Mouse (Mus musculus) urinary bladder, adult 18-20 months (tissue): ENCODE results near the gene Tac1.
"Not testable (repeated sequence)": the region's sequence is repeated elsewhere in the genome, so short reads cannot be mapped to it uniquely, and the experiment has no call there.

ENCODE experiments used
- DNase-seq, 2 experiments: peaks; one replicate each; pipeline ENCODE4 v3.0.0; 2022; ENCODE audit warnings: low spot score in 2 of 2, mixed read lengths in 2 of 2

Gene Tac1

DNA sequence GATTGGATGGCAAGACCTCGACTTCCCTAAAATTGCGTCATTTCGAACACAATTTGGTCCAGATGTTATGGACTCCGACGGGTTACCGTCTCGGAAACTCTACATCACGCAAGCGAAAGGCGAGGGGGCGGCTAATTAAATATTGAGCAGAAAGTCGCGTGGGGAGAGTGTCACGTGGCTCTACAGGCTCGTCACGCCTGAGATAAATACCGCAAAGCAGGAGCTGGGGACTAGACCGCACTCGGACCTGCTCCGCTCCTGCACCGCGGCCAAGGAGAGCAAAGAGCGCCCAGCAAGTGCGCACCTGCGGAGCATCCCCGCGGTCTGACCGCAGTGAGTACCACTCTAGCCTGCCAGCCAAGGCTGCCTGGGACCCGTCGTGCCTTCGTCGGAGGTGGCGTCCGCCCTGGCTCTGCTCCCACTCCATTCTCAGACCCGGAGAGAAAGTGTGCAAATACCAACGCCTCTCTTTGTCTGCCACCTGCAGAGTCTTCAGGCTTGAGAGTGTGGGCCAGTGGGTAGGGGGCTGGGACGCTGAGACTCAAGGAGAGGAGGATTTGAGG is at the start of gene Tac1:
TSS of gene Tac1 (plus strand) at position 51 of the 563 bp plus-strand sequence.
- no peak for DNase-seq

DNA sequence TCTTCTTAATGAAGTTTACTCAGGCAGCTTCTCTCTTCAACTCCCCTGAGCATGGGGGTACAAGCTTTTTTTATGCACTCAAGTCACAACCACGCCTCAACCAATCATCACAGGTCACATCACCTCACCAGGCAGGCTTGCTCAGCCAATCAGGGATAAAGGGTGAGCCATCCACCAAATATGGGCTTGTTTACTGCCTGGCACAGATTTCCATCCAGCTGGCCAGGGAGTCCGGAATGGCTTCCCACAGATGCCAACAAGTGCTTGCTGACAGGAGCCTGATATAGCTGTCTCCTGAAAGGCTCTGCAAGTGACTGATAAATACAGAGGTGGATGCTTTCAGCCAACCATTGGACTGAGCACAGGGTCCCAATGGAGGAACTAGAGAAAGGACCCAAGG is 11.2 kb upstream of the Tac1 start:
- DNase-seq = not testable (repeated sequence)

DNA sequence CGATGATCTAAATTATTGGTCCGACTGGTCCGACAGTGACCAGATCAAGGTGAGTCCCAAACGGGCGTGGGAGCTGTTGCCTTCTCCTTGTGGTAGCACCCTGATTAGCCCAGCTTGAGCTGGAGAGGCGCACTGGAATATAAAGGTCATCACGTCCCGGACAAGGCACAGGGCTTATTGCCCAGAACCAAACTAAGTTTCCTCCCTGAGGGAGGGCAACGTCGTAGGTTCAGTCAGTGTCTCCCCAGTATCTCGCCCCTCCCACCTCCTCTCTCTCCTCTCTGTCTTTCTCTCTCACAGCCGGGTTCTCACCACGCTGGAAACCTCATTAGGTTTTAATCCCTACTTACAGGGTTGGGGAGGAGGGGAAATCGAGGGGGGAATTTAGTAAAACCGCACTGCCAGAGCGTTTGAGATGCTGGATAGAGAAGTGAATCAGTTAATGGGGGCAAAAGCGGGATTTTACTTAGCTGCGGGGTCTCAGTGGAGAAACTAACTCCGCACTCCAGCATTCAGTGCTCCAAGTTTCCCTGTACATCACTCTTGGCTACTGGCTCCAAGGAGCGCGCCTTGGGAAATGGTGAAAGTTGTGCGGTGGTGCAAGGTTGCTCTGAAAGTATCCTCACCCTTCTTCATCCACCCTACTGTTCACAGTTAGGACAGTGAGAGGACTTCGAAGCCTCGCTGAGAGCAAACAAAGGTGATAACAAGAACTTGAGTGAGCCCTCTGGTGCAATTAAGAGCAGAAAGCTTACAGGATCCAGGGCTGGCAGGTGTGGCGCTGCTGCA is 1.2 kb downstream of the Tac1 start:
- no peak for DNase-seq

DNA sequence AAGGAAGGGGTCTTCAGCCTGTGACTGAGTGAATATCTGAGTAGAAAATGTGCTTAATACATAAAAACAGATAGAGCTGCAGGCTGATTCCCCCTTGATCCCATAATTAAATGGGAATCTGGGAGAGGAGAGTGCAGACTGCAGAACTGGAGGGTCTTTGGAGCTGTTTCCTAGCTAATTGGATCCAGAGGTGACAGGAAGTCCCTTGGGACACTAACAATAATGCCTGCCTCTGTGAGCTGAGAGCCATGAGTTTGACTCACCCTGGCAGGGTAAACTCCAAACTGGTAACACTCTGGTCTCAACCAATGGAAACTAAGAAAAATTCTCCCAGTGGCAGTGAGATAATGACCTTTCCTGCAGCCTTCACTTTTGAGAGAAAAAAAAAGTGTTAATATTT is 3.5 kb downstream of the Tac1 start:
- DNase-seq = no peak

DNA sequence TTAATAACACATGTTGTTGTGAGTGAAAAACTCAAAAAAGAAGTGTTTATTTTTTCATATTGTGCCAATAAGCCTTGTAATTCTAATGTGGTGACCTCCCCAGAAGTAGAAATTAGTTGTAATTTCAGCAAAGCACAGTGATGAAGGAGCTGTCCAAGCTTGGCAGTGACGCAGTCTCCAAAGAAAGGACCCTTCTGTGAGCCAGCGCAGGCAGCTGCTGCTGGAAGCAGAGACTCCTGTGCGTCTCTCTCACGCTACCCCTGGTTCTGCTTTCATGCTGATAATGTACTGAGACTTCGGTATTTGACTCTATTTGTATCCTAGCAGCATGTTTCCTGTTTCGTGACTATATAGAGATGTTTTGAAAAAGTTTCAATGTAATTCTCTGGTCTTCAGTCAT is 7.8 kb downstream of the Tac1 start:
- no peak for DNase-seq

DNA sequence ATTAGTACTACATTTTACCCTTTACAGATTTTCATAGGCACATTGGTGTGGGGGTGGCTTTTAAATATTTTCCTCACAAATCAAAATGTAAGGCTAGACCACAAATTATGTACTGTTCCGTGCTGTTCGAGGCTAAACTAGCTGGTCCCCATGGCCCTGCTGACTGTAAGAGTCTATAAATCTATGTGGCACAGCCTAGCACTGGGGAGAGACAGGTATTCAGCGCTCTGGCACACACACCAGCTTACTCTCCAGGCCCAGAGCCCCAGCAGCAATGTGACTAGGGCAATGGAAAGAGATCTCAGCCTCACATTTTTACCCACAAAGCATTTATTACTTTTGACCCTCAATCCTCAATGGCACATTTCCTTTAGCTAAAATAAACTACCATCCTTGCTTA is 9.9 kb downstream of the Tac1 start:
- no peak for DNase-seq

DNA sequence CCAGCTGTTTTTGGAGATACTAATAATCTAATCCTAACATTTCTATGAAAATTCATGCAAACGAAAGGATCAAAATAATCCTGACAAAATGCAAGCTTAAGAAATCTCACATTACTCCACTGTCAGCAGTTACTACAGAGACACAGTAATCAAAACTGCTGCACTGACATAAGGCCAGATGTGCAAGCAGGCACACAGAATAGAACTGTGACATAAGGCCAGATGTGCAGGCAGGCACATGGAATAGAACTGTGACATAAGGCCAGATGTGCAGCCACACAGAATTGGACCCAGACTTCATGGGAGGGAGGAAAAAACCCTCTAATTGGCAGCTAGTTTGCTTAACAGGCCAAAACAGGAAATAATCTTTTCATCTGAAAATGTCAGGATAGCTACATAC is 16.5 kb downstream of the Tac1 start:
- DNase-seq = no peak

DNA sequence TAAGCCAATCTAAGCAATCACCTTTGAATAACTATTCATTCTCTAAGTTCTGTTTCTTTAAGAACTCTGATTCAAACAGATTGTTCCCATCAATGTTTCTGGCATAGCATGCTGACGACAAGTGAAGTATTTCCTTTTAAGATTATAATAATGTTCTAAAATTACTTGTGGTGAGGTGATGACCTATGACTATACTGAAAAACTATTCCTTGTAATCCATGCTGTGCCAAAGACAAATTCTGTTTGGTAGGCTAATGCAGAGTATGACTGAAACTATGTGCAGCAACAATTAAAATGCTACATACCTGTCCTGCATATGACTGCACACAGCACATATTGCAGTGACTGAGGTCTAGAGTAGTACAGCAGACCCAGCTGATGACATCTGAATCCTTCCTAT is 23.4 kb downstream of the Tac1 start:
- no peak for DNase-seq

DNA sequence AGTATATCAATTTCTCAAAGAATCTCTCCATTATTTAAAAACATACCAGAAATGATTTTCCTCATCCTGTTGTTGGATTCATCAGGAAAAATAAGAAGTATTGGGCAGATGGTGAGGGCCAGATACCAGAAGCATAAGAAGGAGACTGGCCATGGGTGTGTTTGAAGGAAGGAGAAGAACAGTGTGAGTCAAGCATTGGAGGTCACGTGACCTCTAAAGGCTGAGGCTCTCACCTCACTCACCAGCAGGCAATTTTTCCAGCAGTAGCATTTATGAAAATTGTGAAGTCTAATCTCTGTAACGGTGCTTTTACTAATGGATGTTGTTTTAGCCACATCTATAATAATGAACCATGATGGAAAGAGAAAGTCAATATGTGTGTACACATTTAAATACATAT is 39.8 kb downstream of the Tac1 start:
- DNase-seq = no peak

DNA sequence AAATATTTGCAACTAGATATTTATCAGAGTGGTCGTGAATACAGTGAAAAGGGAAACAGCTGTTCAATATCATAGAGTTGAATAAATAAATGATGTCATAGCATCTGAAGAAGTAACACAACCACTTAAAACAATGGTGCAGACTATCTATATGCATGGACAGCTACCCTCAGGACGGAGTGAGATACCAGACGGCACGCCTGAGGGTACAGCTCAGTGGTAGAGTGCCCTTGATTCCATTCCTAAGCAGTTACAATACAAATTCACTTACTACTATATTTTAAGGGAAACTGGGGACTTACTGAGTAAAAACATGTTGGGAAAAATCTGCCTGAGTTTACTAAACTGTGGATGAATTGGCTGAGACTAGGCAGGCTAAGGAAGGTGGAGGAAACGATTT is 43.7 kb downstream of the Tac1 start:
- no peak for DNase-seq

DNA sequence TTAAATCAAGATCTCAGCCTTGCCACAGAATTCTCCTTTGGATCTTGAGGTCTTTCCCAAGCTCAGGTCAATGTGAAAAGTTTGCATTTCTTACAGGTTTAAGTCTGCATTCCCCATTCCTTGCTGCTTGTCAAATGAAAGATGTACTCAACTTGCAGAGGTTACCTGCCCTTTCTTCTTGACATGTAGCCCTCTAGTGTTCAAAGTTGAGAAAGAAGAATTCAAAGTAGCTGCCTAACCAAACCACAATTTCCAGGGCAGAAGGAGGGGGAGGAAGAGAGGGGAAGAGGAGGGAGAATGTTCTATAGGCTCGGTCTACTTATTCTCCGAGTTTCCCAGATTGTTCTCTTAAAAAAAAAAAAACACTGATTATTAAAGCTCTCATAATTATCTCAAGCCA is 45.5 kb downstream of the Tac1 start:
- no peak for DNase-seq

DNA sequence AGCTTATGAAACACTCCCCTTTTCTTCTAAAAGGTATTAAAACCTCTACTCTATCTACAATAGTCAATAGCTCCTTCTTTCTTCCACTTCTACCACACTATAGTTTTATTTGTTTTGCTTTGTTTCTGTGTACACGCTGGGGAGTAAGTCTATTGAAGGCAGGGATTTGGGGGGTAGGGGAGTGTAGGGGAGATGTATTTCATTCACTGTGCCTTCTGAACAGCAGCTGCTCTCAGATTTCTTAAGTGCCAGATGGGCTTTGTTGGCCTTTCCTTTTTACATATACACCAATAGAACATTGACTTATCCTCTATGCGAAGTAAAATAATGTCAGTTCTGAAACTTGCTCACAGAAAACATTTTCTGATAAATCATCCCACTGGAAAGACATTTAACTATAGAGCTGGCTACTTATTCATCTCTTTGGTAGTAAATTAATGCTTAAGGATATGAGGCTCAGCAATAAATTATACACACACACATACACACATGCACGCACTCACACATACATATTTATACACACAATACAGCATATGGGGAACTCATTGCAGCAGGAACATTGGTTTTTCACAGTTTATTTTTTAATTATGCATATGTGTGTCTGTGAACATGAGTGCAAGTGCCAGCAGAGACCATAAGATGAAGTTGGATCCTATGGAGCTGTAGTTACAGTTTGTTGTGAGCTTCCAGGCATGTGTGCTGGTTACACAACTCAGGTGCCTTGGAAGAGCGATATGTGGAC is 46.8 kb downstream of the Tac1 start:
- DNase-seq = no peak

DNA sequence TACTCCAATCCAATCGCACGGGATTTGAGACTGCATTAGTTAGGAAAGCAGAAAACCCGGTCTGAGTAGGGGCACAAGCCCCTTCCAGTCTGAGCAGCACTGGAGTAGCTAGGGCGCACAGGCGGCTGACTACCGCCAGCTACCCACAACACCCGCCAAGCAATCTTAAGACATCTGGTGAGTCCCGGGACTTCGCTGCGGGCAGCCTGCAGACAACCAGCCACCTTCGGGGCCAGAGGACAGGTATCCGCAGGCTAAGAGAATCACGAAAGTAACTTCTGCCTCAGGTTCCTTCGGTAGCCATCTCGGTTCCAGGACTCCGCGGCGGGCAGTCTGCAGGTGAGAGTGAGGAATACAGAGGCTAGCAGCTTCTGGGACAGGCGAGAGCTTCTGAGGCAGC is 59.0 kb downstream of the Tac1 start:
- not testable (repeated sequence) for DNase-seq
